Mouse (Mus musculus): ENCODE measurements around the gene Bhlhe40. TPM values are rescaled to one million over a fixed set of nuclear protein-coding genes. Genes with fewer than 3 reads are reported as not detected.

Gene Bhlhe40
- polyA plus RNA-seq, 1 experiment from 2014 or later, result 2.2 TPM

- Histone ChIP-seq H3K36me3 (no peaks in the 10 kb centered on the region), H3K4me2 (no peak overlapping the region), H3K27me3 (peaks cover 40% of the 10 kb centered on the region), H3K4me1 (replicated peaks) (peaks cover 24% of the 10 kb centered on the region), H3K27ac (no peak overlapping the region), H3K9ac (replicated peaks) (no peak overlapping the region), H3K4me3 (replicated peaks) (no peak overlapping the region), H3K9me3 (no peaks in the 10 kb centered on the region)
- 85% methylated on average over 8 of the region's 8 CpGs for WGBS
- no peak for ATAC-seq (ENCODE audit: insufficient number of reproducible peaks, insufficient read depth, low FRiP score, low TSS enrichment, low read depth)
These were observed 3.1 kb downstream of the Bhlhe40 start for GRCm38 (mm10) chr6:108663241-108664194.

GRCm38 (mm10) chr6:108664533-108665150 lies 4.2 kb downstream of the Bhlhe40 start:
- ATAC-seq (ENCODE audit: insufficient number of reproducible peaks, insufficient read depth, low FRiP score, low TSS enrichment, low read depth), result no peak
- Histone ChIP-seq H3K27me3 (peaks cover 39% of the 10 kb centered on the region), H3K4me1 (replicated peaks) (peaks cover 22% of the 10 kb centered on the region), H3K36me3 (no peaks in the 10 kb centered on the region), H3K4me2 (no peak overlapping the region), H3K27ac (no peak overlapping the region), H3K9ac (replicated peaks) (no peak overlapping the region), H3K4me3 (replicated peaks) (no peak overlapping the region), H3K9me3 (no peaks in the 10 kb centered on the region)
- 84% methylated on average over 24 of the region's 24 CpGs for whole genome bisulfite sequencing

- H3K4me2 ChIP-seq, result no peak overlapping the region
- peaks cover 40% of the 10 kb centered on the region for H3K27me3 ChIP-seq
- ATAC-seq (ENCODE audit: insufficient number of reproducible peaks, insufficient read depth, low FRiP score, low TSS enrichment, low read depth), result no peak
- H3K4me3 ChIP-seq (replicated peaks), result no peak overlapping the region
- H3K36me3 ChIP-seq, result no peaks in the 10 kb centered on the region
- 73% methylated on average over 5 of the region's 5 CpGs for WGBS
- no peaks in the 10 kb centered on the region for H3K9me3 ChIP-seq
- H3K4me1 ChIP-seq (replicated peaks), result peaks cover 22% of the 10 kb centered on the region
- no peak overlapping the region for H3K9ac ChIP-seq (replicated peaks)
- H3K27ac ChIP-seq, result no peak overlapping the region
These were observed 5.2 kb downstream of the Bhlhe40 start for GRCm38 (mm10) chr6:108665587-108665986.

GRCm38 (mm10) chr6:108666648-108667488 lies 6.4 kb downstream of the Bhlhe40 start:
- peaks cover 28% of the 10 kb centered on the region for H3K27me3 ChIP-seq

GRCm38 (mm10) chr6:108667599-108668021 lies 7.2 kb downstream of the Bhlhe40 start:
- ATAC-seq (ENCODE audit: insufficient number of reproducible peaks, insufficient read depth, low FRiP score, low TSS enrichment, low read depth), result no peak
- H3K4me3 ChIP-seq (replicated peaks), result no peak overlapping the region
- H3K4me1 ChIP-seq (replicated peaks), result peaks cover 13% of the 10 kb centered on the region
- peak overlapping the region; percentile 59 for H3K27ac ChIP-seq
- H3K4me2 ChIP-seq, result peak overlapping the region; percentile 55
- H3K27me3 ChIP-seq, result peaks cover 22% of the 10 kb centered on the region
- H3K9me3 ChIP-seq, result no peaks in the 10 kb centered on the region
- no peaks in the 10 kb centered on the region for H3K36me3 ChIP-seq
- H3K9ac ChIP-seq (replicated peaks), result no peak overlapping the region; the same call in 1 of the 2 replicates
- 18% methylated on average over 6 of the region's 6 CpGs for WGBS

More at GRCm38 (mm10) chr6:108666648-108667488, 6.4 kb downstream of the Bhlhe40 start:
- no peak for ATAC-seq (ENCODE audit: insufficient number of reproducible peaks, insufficient read depth, low FRiP score, low TSS enrichment, low read depth)
- Histone ChIP-seq H3K27ac (no peak overlapping the region), H3K36me3 (no peaks in the 10 kb centered on the region), H3K9me3 (no peaks in the 10 kb centered on the region), H3K9ac (replicated peaks) (no peak overlapping the region), H3K4me1 (replicated peaks) (peaks cover 13% of the 10 kb centered on the region), H3K4me2 (no peak overlapping the region), H3K4me3 (replicated peaks) (no peak overlapping the region)
- WGBS, result 81% methylated on average over 12 of the region's 12 CpGs

GRCm38 (mm10) chr6:108668321-108668786 lies 7.9 kb downstream of the Bhlhe40 start:
- under 1% methylated on average over 30 of the region's 30 CpGs for WGBS
- Histone ChIP-seq H3K27ac (peak overlapping the region; percentile 59), H3K9ac (replicated peaks) (peak overlapping the region; percentile 3), H3K9me3 (no peaks in the 10 kb centered on the region), H3K4me1 (replicated peaks) (peaks cover 13% of the 10 kb centered on the region), H3K27me3 (peaks cover 19% of the 10 kb centered on the region), H3K4me3 (replicated peaks) (peak overlapping the region; percentile 30), H3K36me3 (no peaks in the 10 kb centered on the region), H3K4me2 (peak overlapping the region; percentile 55)
- ATAC-seq (ENCODE audit: insufficient number of reproducible peaks, insufficient read depth, low FRiP score, low TSS enrichment, low read depth), result peak; percentile 93

- H3K9me3 ChIP-seq, result no peaks in the 10 kb centered on the region
- ATAC-seq (ENCODE audit: insufficient number of reproducible peaks, insufficient read depth, low FRiP score, low TSS enrichment, low read depth), result no peak
- H3K27me3 ChIP-seq, result peaks cover 9% of the 10 kb centered on the region; the same call in 1 of the 2 replicates
- H3K9ac ChIP-seq (replicated peaks), result no peak overlapping the region
- H3K36me3 ChIP-seq, result no peaks in the 10 kb centered on the region
- H3K4me1 ChIP-seq (replicated peaks), result peaks cover 13% of the 10 kb centered on the region
- 76% methylated on average over 3 of the region's 3 CpGs for WGBS
- H3K4me3 ChIP-seq (replicated peaks), result no peak overlapping the region
- no peak overlapping the region for H3K27ac ChIP-seq
- H3K4me2 ChIP-seq, result no peak overlapping the region
These were observed 9.8 kb downstream of the Bhlhe40 start for GRCm38 (mm10) chr6:108670276-108670675.

GRCm38 (mm10) chr6:108670821-108671220 lies 10.4 kb downstream of the Bhlhe40 start:
- H3K4me2 ChIP-seq, result no peak overlapping the region
- no peaks in the 10 kb centered on the region for H3K36me3 ChIP-seq
- peaks cover 13% of the 10 kb centered on the region for H3K4me1 ChIP-seq (replicated peaks)
- H3K9ac ChIP-seq (replicated peaks), result no peak overlapping the region
- no peak for ATAC-seq (ENCODE audit: insufficient number of reproducible peaks, insufficient read depth, low FRiP score, low TSS enrichment, low read depth)
- peaks cover 7% of the 10 kb centered on the region; the same call in 1 of the 2 replicates for H3K27me3 ChIP-seq
- H3K4me3 ChIP-seq (replicated peaks), result no peak overlapping the region
- H3K9me3 ChIP-seq, result no peaks in the 10 kb centered on the region
- no peak overlapping the region for H3K27ac ChIP-seq
- WGBS, result 62% methylated on average over 3 of the region's 3 CpGs

GRCm38 (mm10) chr6:108672094-108672493 lies 11.7 kb downstream of the Bhlhe40 start:
- no peak for ATAC-seq (ENCODE audit: insufficient number of reproducible peaks, insufficient read depth, low FRiP score, low TSS enrichment, low read depth)
- no peaks in the 10 kb centered on the region for H3K9me3 ChIP-seq
- H3K27ac ChIP-seq, result no peak overlapping the region
- no peak overlapping the region for H3K4me2 ChIP-seq
- H3K9ac ChIP-seq (replicated peaks), result no peak overlapping the region
- no peaks in the 10 kb centered on the region for H3K36me3 ChIP-seq
- peaks cover 13% of the 10 kb centered on the region for H3K4me1 ChIP-seq (replicated peaks)
- H3K27me3 ChIP-seq, result 0 out of 2 replicates have a peak, but pooled peaks cover 4% of the 10 kb centered on the region
- H3K4me3 ChIP-seq (replicated peaks), result no peak overlapping the region
- 82% methylated on average over 8 of the region's 8 CpGs for whole genome bisulfite sequencing

GRCm38 (mm10) chr6:108674221-108674620 lies 13.8 kb downstream of the Bhlhe40 start:
- 0 out of 2 replicates have a peak, but pooled peaks cover 4% of the 10 kb centered on the region for H3K27me3 ChIP-seq
- 81% methylated on average over 2 of the region's 2 CpGs for WGBS
- H3K9ac ChIP-seq (replicated peaks), result no peak overlapping the region
- no peaks in the 10 kb centered on the region for H3K36me3 ChIP-seq
- H3K27ac ChIP-seq, result no peak overlapping the region
- no peaks in the 10 kb centered on the region for H3K9me3 ChIP-seq
- no peak overlapping the region for H3K4me3 ChIP-seq (replicated peaks)
- ATAC-seq (ENCODE audit: insufficient number of reproducible peaks, insufficient read depth, low FRiP score, low TSS enrichment, low read depth), result no peak
- no peak overlapping the region for H3K4me2 ChIP-seq
- H3K4me1 ChIP-seq (replicated peaks), result no peaks in the 10 kb centered on the region
